Mouse (Mus musculus): ENCODE data around the gene Ncapd3.

Ncapd3 gene

GRCm38 (mm10) chr9:27043892-27044291 is 13.9 kb downstream of the Ncapd3 start:
- no peak for DNase-seq (ENCODE audit: low spot score)

GRCm38 (mm10) chr9:27049492-27049891 is 19.5 kb downstream of the Ncapd3 start:
- no peak for DNase-seq (ENCODE audit: low spot score)

DNA sequence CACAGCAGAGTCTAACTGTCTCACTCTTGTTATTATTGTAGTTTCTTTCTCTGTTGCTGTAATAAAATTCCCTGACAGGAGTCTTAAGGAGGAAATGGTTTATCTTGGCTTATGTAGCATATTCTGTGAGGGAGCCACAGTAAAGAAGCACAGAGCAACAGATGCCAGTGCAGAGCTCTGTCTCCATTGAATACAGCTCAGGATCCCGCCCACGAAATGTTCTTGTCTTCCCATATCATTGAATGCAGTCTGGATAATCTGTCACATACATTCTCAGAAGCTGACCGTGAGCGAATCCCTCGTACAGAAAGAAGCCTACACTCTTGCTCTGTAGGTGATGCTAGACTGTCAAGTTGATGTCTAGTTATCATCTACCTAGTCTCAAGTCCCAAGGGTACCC is 28.4 kb downstream of the Ncapd3 start:
- DNase-seq (ENCODE audit: low spot score), result no peak

DNA sequence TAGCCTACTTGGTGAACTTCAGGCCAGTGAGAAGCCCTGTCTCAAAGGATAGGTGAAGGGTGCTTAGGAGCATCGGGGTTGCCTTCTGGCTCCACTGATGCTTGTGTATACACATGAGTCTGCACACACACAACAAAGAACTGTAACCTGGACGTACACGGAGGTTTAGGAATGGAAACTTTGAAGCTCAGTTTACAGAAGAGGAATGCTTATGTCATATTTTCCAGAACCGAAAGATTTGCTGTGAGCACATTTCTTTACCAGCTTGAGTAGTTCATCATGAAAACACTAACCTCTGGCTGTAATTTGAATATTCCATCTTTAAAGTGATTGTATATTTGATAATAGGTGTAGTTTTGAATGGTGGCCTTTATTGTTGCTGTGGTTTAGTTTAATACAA is 40.9 kb downstream of the Ncapd3 start:
- DNase-seq (ENCODE audit: low spot score), result no peak

GRCm38 (mm10) chr9:27074677-27075076 is 44.7 kb downstream of the Ncapd3 start:
- DNase-seq (ENCODE audit: low spot score), result no peak

DNA sequence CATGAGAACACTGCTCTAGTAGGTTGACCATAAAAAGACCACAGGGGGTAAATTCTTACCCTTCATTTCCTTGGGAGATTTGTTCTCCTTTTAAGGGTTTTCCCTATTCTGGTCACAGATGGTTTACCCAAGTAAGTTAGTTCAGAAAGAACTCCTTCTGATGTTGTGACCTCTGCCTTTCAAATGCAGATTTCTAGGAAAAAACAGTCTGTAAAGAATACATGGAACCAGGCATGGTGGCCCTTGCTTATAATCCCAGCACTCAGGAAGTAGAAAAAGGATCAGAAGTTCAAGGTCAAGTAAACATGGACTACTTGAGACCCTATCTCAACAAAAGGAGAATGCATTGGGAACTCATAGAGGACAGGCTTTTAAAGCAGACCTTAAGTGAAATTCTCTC is 45.8 kb downstream of the Ncapd3 start:
- no peak for DNase-seq (ENCODE audit: low spot score)

- no peak for DNase-seq (ENCODE audit: low spot score)
These were observed 56.3 kb downstream of the Ncapd3 start for GRCm38 (mm10) chr9:27086256-27086655.

DNA sequence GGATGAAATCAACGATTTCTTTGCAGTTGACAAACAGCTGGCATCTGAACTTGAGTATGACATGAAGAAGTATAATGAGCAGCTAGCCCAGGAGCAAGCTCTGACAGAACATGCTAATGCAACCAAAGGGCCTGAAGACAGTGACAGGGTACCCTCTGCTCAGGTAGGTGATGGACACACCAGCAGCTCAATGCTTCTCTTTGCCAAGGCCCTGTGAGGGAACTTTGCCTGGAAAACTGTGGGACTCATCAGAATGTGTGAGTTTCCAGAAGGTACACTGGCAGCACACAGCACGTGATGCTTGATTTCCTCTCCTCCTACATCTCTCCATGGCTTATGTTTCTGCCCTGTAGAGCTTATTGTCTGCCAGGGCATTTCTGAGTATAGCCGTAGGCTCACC is 57.4 kb downstream of the Ncapd3 start:
- DNase-seq (ENCODE audit: low spot score), result no peak

GRCm38 (mm10) chr9:27090134-27090533 is 60.2 kb downstream of the Ncapd3 start:
- DNase-seq (ENCODE audit: low spot score), result no peak

- DNase-seq (ENCODE audit: low spot score), result no peak
These were observed 61.1 kb downstream of the Ncapd3 start for GRCm38 (mm10) chr9:27090801-27091775.

DNA sequence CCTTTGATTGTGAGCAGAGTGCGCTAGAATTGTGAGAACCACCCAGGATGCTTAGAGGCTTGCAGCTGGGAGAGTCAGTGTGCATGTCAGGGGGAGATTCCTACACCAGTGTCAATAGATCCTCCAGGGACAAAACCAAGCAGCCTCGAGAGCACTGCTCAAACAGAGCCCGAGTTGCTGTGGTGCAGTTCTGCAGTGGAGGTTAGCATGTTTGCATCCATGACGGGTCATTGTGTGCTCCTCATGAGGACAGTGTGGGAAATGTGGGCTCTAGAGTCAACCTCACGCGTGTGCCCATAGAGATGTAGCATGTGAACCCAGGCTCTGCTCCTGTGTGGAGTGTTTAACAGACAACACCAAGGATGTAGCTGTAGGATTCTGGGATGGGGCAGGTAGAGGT is 62.9 kb downstream of the Ncapd3 start:
- DNase-seq (ENCODE audit: low spot score), result no peak

DNA sequence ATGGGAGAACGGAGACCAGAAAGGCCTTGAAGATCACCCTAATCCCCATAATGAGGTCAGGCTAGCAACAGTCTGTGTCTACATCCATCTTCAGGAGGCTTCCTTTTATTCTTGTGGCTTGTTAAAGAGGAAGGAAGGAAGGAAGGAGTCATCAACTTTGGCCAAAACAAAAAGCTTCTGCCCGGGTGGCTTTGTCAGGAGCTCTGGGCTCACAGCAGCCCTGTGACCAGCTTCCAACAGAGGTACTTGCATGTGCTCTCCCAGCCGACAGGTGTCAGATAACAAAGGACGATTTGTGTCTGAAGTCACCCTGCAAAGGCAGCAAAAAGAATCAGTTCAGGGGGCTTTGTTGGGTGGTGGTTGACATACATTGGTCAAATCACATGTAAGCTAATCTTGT is 68.1 kb downstream of the Ncapd3 start:
- DNase-seq (ENCODE audit: low spot score), result no peak

DNA sequence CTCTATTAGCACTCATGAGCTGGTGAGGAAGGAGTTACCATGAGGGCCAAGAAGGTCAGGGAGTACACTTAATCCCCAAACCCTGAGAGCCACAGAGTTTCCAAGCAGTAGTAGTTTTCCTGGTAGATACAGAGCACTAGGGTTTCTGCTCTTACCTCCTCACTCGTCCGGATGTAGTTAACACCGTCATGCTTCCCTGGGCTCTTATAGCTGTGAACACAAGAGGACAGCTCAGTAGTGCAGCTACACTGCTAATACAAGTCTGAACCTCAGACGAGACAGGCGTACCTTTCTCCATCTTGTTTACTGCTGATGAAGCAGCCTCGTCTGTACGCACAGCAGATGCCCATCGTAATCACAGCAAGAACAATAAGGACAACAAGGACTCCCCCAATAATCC is 68.6 kb downstream of the Ncapd3 start:
- no peak for DNase-seq (ENCODE audit: low spot score)

DNA sequence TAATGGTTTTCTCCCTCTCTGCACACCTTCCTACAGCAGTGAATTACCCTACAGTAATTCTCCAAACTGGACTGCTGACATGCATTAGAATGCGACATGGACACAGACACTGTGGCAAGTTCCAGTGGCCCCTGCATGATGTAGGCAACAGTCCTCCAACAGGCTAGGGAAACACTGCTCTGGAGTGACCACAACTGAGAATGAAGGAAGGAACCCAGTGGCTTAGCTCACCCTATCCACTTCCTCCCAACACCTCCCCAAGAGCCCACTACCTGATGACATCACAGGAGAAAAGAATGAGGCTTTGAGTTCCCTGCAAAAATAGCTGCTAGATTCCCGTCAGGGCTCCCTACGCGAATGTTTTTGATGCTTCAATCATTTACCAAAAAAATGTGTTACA is 69.5 kb downstream of the Ncapd3 start:
- DNase-seq (ENCODE audit: low spot score), result no peak

DNA sequence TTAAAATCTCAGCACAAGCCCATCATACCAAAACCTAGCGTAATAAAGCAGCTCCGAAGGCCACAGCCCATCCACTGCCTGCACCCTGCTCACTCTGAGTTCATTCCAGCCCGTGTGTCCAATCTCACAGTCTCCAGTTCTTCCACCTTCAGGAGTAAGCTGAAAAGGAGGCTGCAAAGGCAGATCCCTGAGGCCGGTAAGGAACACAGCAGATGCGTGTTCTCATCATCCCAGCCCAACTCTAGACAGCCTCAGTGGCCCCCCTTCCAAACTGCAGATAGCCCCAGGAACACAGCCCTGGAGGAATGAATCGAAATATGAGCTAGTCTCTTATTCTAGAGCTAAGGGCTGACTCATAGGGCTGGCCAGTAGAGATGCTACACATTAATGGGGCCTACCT is 71.5 kb downstream of the Ncapd3 start:
- no peak for DNase-seq (ENCODE audit: low spot score)

GRCm38 (mm10) chr9:27106081-27106480 is 76.1 kb downstream of the Ncapd3 start:
- DNase-seq (ENCODE audit: low spot score), result no peak

GRCm38 (mm10) chr9:27108451-27108850 is 78.5 kb downstream of the Ncapd3 start:
- DNase-seq (ENCODE audit: low spot score), result no peak

- no peak for DNase-seq (ENCODE audit: low spot score)
These were observed 79.8 kb downstream of the Ncapd3 start for GRCm38 (mm10) chr9:27109533-27110514.

DNA sequence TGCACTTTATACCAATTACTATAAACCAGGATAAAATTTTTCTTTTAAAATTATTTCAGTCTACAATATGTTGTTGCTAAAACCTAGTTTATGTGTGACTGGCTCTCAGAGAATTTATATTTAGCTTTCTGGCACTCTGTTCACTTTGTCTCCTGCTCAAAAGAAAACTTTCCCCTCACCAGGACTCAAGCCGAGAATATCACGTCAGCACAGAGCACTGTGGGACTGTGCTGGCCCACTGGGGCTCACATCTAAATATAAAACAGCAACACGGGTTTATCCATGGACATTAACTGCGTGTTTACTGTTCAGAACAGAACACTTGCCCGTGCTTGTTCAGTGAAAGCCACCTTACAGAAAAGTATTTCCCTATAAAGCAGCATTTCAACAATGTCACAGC is 80.7 kb downstream of the Ncapd3 start:
- DNase-seq (ENCODE audit: low spot score), result no peak

DNA sequence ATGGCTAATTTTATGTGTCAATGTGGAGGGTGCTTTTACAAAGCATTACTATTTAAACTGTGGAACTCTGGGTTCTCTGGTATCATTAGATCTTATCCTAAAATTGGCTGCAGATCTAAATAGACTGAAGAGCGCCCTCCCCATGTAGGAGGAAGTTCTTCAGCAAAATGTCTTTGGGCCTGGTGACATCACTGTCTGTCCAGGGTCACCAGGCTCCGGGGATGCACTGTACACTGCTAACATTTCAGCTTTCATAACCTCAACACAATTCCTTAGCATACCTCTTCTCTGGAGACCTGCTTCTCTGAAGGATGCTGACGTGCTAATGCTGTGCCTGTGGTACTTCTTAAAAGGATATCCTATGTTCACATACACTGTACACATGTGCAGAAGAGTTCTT is 81.8 kb downstream of the Ncapd3 start:
- DNase-seq (ENCODE audit: low spot score), result no peak

GRCm38 (mm10) chr9:27121254-27121653 is 91.3 kb downstream of the Ncapd3 start:
- no peak for DNase-seq (ENCODE audit: low spot score)

DNA sequence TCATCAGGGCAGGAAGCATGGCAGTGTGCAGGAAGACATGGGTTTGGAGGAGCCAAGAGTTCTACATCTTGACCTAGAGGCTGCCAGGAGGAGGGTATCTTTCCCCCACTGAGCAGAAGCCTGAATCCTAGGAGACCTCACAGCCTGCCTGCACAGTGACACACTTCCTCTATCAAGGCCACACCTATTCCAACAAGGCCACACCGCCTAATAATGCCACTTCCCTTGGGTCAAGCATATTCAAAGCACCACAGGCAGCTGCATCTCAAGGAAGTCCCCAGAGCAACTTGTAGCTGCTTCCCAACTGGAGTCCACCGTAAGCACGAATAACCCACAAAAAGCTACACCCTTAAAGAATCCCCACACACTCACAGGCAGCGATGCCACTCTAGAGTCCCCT is 92.1 kb downstream of the Ncapd3 start:
- DNase-seq (ENCODE audit: low spot score), result no peak

DNA sequence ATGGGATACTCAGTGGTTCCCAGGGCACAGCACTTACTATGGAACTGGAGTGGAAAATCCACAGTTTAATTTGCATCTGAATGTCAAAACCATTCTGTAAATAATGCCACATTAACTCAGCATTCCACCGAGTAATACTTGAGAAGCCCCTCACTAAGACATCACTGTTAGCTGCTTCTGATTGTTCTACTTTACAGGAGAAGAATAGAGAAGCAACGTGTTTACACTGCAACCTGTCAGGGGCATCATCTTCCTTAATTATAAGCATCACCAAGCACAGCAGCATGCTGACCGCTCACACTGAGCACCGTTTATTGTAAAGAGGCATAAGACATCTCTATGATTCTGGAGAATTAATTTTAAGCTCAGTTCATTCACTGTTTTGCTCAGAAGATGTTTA is 93.0 kb downstream of the Ncapd3 start:
- no peak for DNase-seq (ENCODE audit: low spot score)
